Mouse (Mus musculus) limb, embryonic 11.5 days (tissue): ENCODE data around the gene Tspo. TPM values are rescaled to one million over a fixed set of nuclear protein-coding genes. Genes with fewer than 3 reads are reported as not detected.

Experiments used
- ATAC-seq: fragments of 200-750 bp; cut with Nextera tagmentation; 2 replicates; pipeline ENCODE4 v1.8.0; 2017; ENCODE audit warnings: low read depth; ENCODE audit not compliant: insufficient number of reproducible peaks, low FRiP score, low TSS enrichment
- DNase-seq: peaks from one replicate; pipeline ENCODE4 v3.0.0-alpha.2; 2015; ENCODE audit warnings: low spot score
- H3K27ac ChIP-seq: fragments of 300-500 bp; sonication (generic); replicated peaks from 2 replicates; pipeline ENCODE4 v1.5.1; 2014; ENCODE audit warnings: low read depth, mild to moderate bottlenecking, low read length
- H3K27me3 ChIP-seq: fragments of 300-500 bp; sonication (generic); 2 replicates; pipeline ENCODE4 v1.6.1; 2014; ENCODE audit warnings: mild to moderate bottlenecking, low read length, mixed read lengths; ENCODE audit not compliant: control insufficient read depth, insufficient read depth
- H3K36me3 ChIP-seq: fragments of 300-500 bp; sonication (generic); 2 replicates; pipeline ENCODE4 v1.6.1; 2014; ENCODE audit warnings: mild to moderate bottlenecking, low read length, moderate library complexity, mixed read lengths; ENCODE audit not compliant: control insufficient read depth, insufficient read depth
- H3K4me1 ChIP-seq: fragments of 300-500 bp; sonication (generic); 2 replicates; pipeline ENCODE4 v1.6.1; 2014; ENCODE audit warnings: low read length, mixed read lengths; ENCODE audit not compliant: control insufficient read depth, insufficient read depth
- H3K4me2 ChIP-seq: fragments of 300-500 bp; sonication (generic); 2 replicates; pipeline ENCODE4 v1.6.1; 2014; ENCODE audit warnings: low read depth, mild to moderate bottlenecking, moderate library complexity; ENCODE audit not compliant: severe bottlenecking
- H3K4me3 ChIP-seq: fragments of 300-500 bp; sonication (generic); 2 replicates; pipeline ENCODE4 v1.5.1; 2014; ENCODE audit warnings: low read depth, low read length
- H3K9ac ChIP-seq: fragments of 300-500 bp; sonication (generic); 2 replicates; pipeline ENCODE4 v1.6.1; 2014; ENCODE audit warnings: mild to moderate bottlenecking, low read length
- H3K9me3 ChIP-seq: fragments of 300-500 bp; sonication (generic); 2 replicates; pipeline ENCODE4 v1.6.1; 2016; ENCODE audit warnings: low read length; ENCODE audit not compliant: control insufficient read depth
- WGBS: fragments of 180-500 bp; shearing (Covaris S2); extraction: QIAGEN DNeasy Blood & Tissue Kit; methylation state at CpG from one replicate; pipeline ENCODE4 v1.1.7; 2014; 5-methylcytosine and 5-hydroxymethylcytosine counted together
- polyA plus RNA-seq: library from polyadenylated mRNA; unstranded; fragments of >200 nt; fragmentation: Nextera tagmentation; extraction: Ambion mirVana; gene quantifications from 2 replicates; pipeline ENCODE4 v1.2.1, GENCODE M21; 2014

Tspo gene
- polyA plus RNA-seq, 1 experiment from 2014 or later = 51.8 TPM

DNA sequence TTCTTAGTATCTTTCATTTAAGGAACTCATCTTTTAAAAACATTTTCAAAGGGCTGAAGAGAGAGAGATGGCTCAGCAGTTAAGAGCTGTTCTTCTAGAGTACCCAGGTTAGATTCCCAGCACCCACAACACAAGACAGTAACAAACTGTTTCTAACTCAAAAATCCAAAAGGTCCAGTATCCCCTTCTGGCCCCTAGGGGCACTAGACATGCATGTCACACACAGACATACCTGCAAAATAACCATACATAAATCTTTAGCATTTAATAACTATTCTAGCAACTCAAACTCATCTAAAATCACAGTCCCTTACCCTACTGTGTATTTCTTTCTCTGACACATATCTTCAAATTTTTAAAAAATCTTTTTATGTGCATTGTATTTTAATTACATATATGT, 9.6 kb upstream of the Tspo start:
- peaks cover 7% of the 10 kb centered on the region for H3K36me3 ChIP-seq
- no peaks in the 10 kb centered on the region for H3K9me3 ChIP-seq
- H3K4me3 ChIP-seq = no peak overlapping the region
- no peak for ATAC-seq
- no peaks in the 10 kb centered on the region for H3K4me1 ChIP-seq
- no peaks in the 10 kb centered on the region for H3K27me3 ChIP-seq
- H3K4me2 ChIP-seq = no peak overlapping the region
- no peak overlapping the region for H3K9ac ChIP-seq
- H3K27ac ChIP-seq = no peak overlapping the region
- no peak for DNase-seq

DNA sequence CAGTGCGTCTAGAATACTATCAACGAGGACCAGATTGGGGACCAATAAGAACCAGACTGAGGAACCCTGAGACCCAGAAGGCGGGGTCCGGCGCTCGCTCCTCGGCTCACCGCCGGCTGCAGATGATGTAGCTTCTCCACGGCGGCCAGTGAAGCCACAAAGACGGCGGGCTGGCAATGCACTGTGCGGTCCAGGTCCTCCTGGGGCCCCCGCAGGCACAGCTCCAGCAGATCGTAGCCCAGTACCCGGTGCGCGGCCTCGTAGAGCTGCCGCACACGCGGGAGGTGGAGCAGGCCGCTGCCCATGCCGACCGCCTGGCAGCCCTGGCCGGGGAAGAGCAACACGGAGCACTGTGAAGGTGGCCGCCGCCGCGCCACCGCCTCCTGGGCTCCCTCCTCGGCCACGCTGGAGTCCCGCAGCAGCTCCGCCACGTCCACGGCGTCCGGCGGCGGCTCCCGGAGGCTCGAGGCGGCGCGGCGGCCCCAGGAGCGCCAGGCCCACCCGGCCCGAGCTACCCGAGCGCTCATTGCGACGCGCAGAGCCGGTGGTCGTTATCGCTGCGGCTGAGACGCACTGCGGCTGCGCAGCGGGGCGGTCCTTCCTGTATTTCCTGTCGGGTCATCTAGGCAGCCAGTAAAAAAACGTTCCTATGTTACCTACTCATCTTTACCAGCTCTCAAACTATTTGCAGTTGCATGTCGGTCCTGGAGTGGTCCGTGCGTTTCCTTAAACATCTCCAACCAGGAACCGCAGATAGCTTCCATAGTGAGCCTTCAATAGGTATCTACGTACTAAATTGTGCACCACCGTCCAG, 8.0 kb upstream of the Tspo start:
- Histone ChIP-seq H3K36me3 (no peaks in the 10 kb centered on the region; the same call in none of the 2 replicates), H3K9me3 (no peaks in the 10 kb centered on the region), H3K9ac (peak overlapping the region; percentile 96), H3K27ac (peak overlapping the region; percentile 91), H3K4me1 (no peaks in the 10 kb centered on the region), H3K4me2 (peak overlapping the region; percentile 64), H3K4me3 (peak overlapping the region; percentile 69), H3K27me3 (no peaks in the 10 kb centered on the region)
- peak; percentile 83 for ATAC-seq
- under 1% methylated on average over 65 of the region's 74 CpGs for WGBS
- peak; percentile 92 for DNase-seq

DNA sequence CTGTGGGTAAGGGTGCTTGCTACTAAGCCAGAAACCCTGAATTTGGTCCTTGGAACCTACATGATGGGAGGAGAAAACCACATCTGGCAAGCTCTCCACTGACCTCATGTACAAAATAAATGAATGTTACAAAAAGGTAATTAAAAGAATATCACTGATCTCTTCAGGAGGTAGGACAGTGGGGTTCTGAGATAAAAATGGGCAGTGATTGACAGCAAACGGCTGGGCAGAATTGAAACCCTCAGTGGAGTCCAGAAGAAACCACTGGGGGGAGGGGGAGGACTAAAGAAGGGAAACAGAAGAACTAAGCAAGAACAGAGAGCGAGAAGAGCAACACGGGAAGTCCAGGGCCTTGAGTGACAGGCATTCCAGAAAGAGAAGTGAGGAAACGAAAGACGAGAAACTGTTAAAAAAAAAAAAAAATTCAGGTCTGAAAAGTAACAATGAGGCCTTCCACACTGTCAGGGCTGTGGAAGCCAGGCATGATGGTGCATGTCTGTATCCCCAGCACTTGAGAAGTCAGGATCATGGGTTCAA, 2.4 kb upstream of the Tspo start:
- Histone ChIP-seq H3K4me1 (peaks cover 14% of the 10 kb centered on the region), H3K4me2 (no peak overlapping the region), H3K4me3 (no peak overlapping the region), H3K36me3 (no peaks in the 10 kb centered on the region), H3K27ac (no peak overlapping the region), H3K27me3 (no peaks in the 10 kb centered on the region), H3K9ac (no peak overlapping the region), H3K9me3 (no peaks in the 10 kb centered on the region)
- ATAC-seq = no peak
- 74% methylated on average over 5 of the region's 5 CpGs for WGBS
- DNase-seq = no peak

DNA sequence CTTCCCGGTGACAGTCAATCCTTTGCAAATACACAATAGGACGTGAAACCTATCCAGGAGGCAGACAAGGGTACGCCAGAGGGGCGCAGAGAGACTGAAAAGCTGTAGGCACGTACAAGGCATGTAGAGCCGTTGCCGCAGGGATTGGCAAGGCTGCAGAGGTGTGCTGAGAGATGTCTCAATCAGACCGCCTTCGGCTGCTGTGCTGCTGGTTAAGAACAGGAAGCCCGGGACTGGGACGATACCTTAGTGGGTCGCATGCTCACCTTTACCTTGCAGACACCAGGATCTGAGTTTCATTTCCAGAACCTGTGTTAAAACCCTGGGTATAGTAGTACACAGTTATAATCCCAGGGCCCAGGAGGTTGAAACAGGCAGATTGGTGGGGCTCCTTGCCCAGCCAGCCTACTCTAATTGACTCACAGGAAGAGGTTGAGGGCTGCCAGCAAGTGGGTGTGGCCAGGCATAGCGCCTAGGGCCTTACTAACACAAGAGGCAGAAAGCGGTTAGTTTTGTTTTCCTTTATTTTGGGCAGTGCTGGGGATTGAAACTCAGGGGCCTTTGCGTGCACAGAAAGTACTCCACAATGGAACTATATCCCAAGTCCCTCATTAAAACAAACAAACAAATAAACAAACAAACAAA, 644 bp upstream of the Tspo start:
- no peak for ATAC-seq
- DNase-seq = peak; percentile 68
- Histone ChIP-seq H3K9ac (no peak overlapping the region; the same call in 1 of the 2 replicates), H3K36me3 (no peaks in the 10 kb centered on the region), H3K27ac (no peak overlapping the region), H3K4me2 (peak overlapping the region; percentile 99), H3K4me1 (peaks cover 14% of the 10 kb centered on the region), H3K4me3 (peak overlapping the region; percentile 14; the same call in 1 of the 2 replicates), H3K27me3 (no peaks in the 10 kb centered on the region), H3K9me3 (no peaks in the 10 kb centered on the region)
- WGBS = 36% methylated on average over 15 of the region's 15 CpGs

DNA sequence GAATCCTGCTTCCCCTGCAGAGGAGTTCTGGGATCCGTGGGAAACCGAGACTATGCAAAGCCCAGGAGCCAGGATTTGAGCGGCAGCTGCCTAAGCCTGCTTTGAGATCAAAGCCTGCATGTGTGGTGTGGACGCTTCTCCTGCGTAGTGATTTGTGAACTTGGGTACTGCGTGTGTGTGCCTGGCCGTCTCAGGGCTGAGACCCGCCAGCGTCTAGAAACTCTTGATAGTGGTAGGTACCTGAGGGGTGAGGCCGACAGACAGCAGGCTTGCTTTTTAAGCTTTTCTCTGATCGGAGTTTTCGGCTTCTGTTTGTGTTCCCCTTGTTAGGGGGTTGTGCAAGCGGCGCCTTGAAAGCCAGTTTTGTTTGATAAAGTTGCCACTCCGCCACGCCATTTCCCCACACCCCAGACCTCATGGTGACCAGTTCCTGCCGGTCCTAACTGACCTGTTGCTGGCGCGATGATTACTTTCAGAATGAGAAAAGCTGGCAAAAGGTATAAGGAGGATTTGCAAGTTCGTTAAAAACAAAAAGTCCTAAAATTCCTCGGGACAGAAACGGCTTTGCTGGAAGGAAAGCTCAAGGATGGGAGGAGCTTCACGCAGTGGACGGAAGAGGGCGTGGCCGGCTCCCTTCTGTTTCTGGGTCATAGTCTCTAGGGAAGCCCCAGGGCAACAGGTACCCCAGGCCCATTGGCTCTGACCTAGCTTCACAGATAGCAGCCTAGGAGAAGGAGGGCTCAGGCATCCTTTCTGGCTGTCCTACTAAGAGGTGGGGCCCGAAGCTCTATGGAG, 662 bp downstream of the Tspo start:
- DNase-seq = peak; percentile 69
- Histone ChIP-seq H3K4me1 (peaks cover 14% of the 10 kb centered on the region), H3K27ac (no peak overlapping the region), H3K9ac (peak overlapping the region; percentile 67), H3K4me3 (peak overlapping the region; percentile 42), H3K4me2 (peak overlapping the region; percentile 99), H3K36me3 (no peaks in the 10 kb centered on the region), H3K27me3 (no peaks in the 10 kb centered on the region), H3K9me3 (no peaks in the 10 kb centered on the region)
- 2% methylated on average over 27 of the region's 27 CpGs for WGBS
- peak; percentile 37; the same call in 1 of the 2 replicates for ATAC-seq

DNA sequence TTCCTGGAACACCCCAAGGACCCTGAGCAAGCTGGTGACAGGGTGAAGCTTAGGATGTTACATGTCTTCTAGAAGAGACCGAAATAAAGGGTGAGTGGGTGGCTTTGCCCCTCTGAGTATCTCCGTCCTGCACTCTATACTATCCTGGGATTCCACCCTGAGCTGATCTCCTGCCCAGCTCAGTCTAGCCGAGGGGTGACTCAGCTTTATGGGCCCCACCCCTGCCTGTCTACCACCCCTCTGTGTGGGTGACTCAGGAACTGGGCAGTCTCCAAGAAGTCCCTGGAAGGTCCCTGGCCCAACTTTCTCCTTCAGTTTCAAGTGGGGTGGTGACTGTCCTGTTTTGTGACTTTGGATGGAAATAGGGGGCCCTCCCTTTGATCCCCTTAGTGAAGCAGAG, 2.0 kb downstream of the Tspo start:
- Histone ChIP-seq H3K36me3 (no peaks in the 10 kb centered on the region), H3K4me1 (peaks cover 14% of the 10 kb centered on the region), H3K27me3 (no peaks in the 10 kb centered on the region), H3K4me2 (no peak overlapping the region), H3K9me3 (no peaks in the 10 kb centered on the region), H3K9ac (no peak overlapping the region), H3K4me3 (no peak overlapping the region), H3K27ac (no peak overlapping the region)
- WGBS = 89% methylated on average over 3 of the region's 3 CpGs
- DNase-seq = no peak
- no peak for ATAC-seq

DNA sequence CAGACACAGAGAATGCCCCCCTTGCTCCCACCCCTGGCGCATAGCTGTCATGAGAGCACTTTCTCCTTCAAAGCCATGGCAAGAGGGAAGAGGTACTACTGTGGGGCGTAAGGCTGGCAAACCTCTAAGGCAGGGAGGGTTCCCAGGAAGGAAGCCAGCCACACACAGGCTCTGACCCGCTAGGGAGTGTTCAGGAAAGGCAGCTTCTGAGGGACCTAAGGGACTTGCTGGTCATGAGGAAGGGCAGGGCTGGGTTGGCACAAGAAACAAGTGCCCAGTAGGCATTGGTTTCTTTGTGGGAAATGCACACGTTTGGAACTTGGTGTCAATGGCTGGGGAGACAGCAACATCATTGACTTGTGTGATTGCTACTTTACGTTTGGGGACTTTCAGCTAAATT, 2.6 kb downstream of the Tspo start:
- Histone ChIP-seq H3K9ac (no peak overlapping the region), H3K4me1 (peaks cover 14% of the 10 kb centered on the region), H3K27me3 (no peaks in the 10 kb centered on the region), H3K9me3 (no peaks in the 10 kb centered on the region), H3K27ac (no peak overlapping the region), H3K4me2 (no peak overlapping the region), H3K4me3 (no peak overlapping the region), H3K36me3 (no peaks in the 10 kb centered on the region)
- ATAC-seq = no peak
- DNase-seq = no peak
- WGBS = 69% methylated on average over 5 of the region's 5 CpGs

DNA sequence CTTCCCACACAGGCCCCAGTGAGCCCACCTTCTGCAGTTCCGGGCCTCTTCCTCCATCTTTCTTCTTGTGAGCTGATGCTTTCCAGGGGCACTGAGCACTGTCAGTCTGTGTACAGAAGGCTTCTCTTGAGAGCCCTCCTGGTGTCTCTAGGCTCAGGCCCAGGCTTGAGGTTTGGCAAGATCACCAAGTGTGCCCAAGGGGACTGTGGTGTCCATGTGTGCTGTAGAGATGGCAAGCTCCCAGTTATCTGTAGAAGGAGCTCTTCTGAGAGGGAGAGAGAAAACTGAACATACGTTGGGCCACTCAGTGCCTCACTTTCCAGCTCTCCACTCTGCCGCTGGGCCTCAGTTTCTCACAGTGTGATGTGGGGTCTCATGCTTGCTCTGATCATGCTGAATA, 4.3 kb downstream of the Tspo start:
- Histone ChIP-seq H3K27me3 (no peaks in the 10 kb centered on the region), H3K9ac (no peak overlapping the region), H3K36me3 (no peaks in the 10 kb centered on the region), H3K4me2 (no peak overlapping the region), H3K4me3 (no peak overlapping the region), H3K27ac (no peak overlapping the region), H3K4me1 (peaks cover 14% of the 10 kb centered on the region), H3K9me3 (no peaks in the 10 kb centered on the region)
- DNase-seq (no peak), ATAC-seq (no peak)
- WGBS = 90% methylated on average over 3 of the region's 3 CpGs
